Mouse (Mus musculus) heart, embryonic 15.5 days (tissue): ENCODE measurements at regions not wholly inside any gene's neighbourhood (a gene's known extent, or its start where the extent isn't known, plus 50 kb on each side); places are given as distances from the start of the nearest gene placed in this dataset.

Source experiments
- ATAC-seq: fragments of 200-750 bp; cut with Nextera tagmentation; replicated peaks from 2 replicates; pipeline ENCODE4 v1.8.0; 2017; ENCODE audit warnings: low read depth, moderate TSS enrichment; ENCODE audit not compliant: insufficient number of reproducible peaks, insufficient read depth, low FRiP score
- H3K27ac ChIP-seq: fragments of 300-500 bp; sonication (generic); 2 replicates; pipeline ENCODE4 v1.5.1; 2015; ENCODE audit warnings: mild to moderate bottlenecking, inconsistent platforms
- H3K27me3 ChIP-seq: fragments of 300-500 bp; sonication (generic); 2 replicates; pipeline ENCODE4 v1.6.1; 2015; ENCODE audit warnings: inconsistent platforms
- H3K36me3 ChIP-seq: fragments of 300-500 bp; sonication (generic); 2 replicates; pipeline ENCODE4 v1.6.1; 2015; ENCODE audit warnings: mild to moderate bottlenecking, inconsistent platforms
- H3K4me1 ChIP-seq: fragments of 300-500 bp; sonication (generic); replicated peaks from 2 replicates; pipeline ENCODE4 v1.6.1; 2015; ENCODE audit warnings: inconsistent platforms
- H3K4me2 ChIP-seq: fragments of 300-500 bp; sonication (generic); 2 replicates; pipeline ENCODE4 v1.6.1; 2015; ENCODE audit warnings: inconsistent platforms, mild to moderate bottlenecking, moderate library complexity
- H3K4me3 ChIP-seq: fragments of 300-500 bp; sonication (generic); 2 replicates; pipeline ENCODE4 v1.5.1; 2015; ENCODE audit warnings: mild to moderate bottlenecking, inconsistent platforms
- H3K9ac ChIP-seq: fragments of 300-500 bp; sonication (generic); 2 replicates; pipeline ENCODE4 v1.6.1; 2015; ENCODE audit warnings: mild to moderate bottlenecking, inconsistent platforms
- H3K9me3 ChIP-seq: fragments of 300-500 bp; sonication (generic); replicated peaks from 2 replicates; pipeline ENCODE4 v1.6.1; 2016; ENCODE audit warnings: inconsistent platforms
- WGBS: fragments of 180-500 bp; shearing (Covaris S2); methylation state at CpG from one replicate; pipeline ENCODE4 v1.1.7; 2015; ENCODE audit warnings: mixed read lengths; 5-methylcytosine and 5-hydroxymethylcytosine counted together

DNA sequence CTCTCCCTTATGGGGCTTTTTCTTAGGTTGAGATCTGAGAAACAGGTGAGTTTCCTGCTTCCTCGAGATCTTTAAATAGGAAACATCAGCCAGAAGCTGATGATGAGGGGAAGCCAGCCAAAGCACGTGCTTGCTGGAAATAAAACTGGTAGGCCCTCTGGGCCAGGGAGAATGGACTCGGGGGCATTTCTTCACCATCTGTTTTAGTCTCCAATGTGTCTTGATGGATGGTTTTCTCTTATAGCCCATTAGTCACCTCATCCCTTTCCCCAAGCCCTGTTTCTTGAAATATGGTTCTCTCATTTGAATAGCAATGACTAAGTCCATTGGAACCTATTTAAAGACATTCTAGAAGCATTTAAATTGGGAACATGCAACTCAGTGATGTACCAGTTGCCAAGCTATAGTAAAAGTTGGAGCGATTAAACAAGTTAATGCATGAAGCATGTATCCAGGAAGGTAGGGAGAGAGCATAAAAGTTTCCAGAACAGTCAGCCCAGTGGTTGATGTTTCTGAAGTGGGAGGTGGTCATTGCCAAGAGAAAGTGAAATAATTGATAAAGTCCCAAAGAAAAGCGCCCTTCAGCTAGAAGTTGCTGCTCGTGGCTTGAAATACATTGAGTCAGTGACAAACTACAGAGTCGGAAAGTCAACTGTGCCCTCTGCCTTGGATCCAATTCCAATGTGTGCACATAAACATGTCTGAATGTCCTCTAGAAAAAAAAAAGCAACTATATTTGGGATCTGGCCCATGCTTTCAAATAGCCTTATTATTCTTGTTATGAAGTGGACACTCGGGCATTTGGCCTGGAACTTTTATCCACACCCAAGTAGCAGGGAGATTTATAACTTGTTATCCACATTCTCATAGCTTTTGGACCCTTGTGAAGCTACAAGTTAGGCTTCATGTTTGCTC, 589.8 kb downstream of the Ebf1 start:
- WGBS, result 71% methylated on average over 8 of the region's 8 CpGs
- Histone ChIP-seq H3K36me3 (no peaks in the 10 kb centered on the region), H3K4me2 (no peak overlapping the region), H3K4me3 (no peak overlapping the region), H3K27me3 (no peaks in the 10 kb centered on the region), H3K9me3 (no peaks in the 10 kb centered on the region), H3K27ac (no peak overlapping the region), H3K4me1 (no peaks in the 10 kb centered on the region), H3K9ac (no peak overlapping the region)
- no peak for ATAC-seq

DNA sequence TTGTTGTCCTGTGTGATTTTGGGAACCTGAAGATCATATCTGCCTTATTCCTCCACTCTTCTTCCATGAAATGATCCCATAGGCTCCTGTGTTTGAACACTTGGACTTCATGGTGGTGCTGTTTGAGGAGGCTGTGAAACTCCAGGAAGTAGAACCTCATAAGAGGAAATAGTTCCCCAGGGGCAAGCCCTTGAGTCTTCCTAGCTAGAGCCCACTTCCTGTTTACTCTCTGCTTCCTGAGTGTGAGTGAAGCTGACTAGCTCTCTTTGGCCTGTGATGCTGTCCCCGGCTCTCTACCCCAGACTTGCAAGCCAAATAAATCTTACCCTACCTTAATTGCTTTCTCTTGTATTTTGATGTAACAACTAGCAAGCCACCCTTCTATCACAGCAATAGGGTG, 597.0 kb downstream of the Ebf1 start:
- Histone ChIP-seq H3K27me3 (no peaks in the 10 kb centered on the region), H3K36me3 (no peaks in the 10 kb centered on the region), H3K9ac (no peak overlapping the region), H3K9me3 (no peaks in the 10 kb centered on the region), H3K4me3 (no peak overlapping the region), H3K4me2 (no peak overlapping the region), H3K4me1 (no peaks in the 10 kb centered on the region), H3K27ac (no peak overlapping the region)
- no peak for ATAC-seq
- WGBS, result 54% methylated on average over 1 of the region's 1 CpGs

DNA sequence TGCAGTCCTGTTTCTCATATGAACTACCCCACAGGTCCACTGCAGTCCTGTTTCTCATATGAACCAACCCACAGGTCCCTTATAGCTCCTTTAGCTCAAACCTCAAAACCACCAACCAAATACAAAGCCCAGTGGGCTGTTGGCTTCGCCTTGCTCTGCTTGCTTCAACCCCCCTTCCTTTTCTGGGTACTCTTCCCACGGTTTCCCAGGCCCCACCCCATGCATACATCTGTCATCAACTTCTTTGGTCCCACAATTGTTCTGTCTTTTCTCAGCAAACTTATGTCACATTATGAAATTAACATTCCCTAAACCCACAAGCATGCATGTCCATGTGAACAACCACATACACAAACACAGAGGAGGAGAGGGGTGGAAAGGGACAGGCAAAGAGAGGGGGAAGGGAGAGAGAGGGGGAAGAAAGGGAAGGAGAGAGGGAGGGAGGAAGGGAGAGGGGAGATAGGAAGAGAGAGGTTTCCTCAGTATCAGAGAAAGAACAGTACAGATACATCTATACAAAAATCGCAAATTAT, 599.9 kb downstream of the Ebf1 start:
- WGBS, result 60% methylated on average over 3 of the region's 3 CpGs
- H3K36me3 ChIP-seq, result no peaks in the 10 kb centered on the region
- no peaks in the 10 kb centered on the region for H3K9me3 ChIP-seq
- no peak overlapping the region for H3K27ac ChIP-seq
- no peak for ATAC-seq
- H3K4me1 ChIP-seq, result no peaks in the 10 kb centered on the region
- no peak overlapping the region for H3K4me2 ChIP-seq
- H3K4me3 ChIP-seq, result no peak overlapping the region
- H3K27me3 ChIP-seq, result no peaks in the 10 kb centered on the region
- no peak overlapping the region for H3K9ac ChIP-seq

DNA sequence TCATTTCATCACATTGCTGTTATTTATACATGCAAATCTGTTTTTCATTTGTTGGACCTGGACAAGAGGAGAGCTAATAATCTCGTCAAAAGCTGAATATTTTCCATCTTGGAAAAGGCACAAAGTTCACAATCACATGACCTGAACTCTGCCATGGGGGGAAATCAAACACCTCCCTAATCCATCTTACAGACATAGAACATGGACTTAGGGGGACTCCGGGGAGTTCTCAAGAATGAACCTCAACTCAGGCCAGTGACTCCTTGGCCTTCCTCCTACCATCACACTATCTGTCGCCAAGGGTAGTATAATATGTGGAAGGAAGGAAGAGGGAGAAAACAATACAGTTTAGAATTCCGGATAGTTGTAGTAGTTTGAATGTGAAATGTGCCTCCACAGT, 602.1 kb downstream of the Ebf1 start:
- 70% methylated on average over 4 of the region's 4 CpGs for WGBS
- Histone ChIP-seq H3K27me3 (no peaks in the 10 kb centered on the region), H3K4me3 (no peak overlapping the region), H3K36me3 (no peaks in the 10 kb centered on the region), H3K9me3 (no peaks in the 10 kb centered on the region), H3K9ac (no peak overlapping the region), H3K4me1 (no peaks in the 10 kb centered on the region), H3K4me2 (no peak overlapping the region), H3K27ac (no peak overlapping the region)
- ATAC-seq, result no peak

DNA sequence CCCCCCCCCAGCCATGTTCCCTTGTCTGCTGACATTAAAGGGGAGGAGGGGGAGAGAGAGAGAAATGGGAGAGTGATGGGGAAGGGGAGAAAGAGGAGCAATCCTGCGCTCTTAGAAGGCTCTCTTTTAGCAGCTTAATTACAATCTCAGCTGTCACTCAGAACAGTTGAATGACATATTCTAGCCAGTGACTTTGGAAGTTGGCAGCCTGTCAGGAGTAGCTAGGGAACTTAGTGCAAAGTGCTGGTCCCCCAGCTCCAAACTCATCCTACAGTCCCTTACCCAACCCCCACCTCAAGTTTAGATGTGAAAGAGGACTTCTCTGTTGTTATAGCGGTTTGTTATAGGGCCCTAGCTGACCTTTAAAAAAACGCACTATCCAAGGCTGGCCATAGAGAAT, 604.9 kb downstream of the Ebf1 start:
- Histone ChIP-seq H3K9ac (no peak overlapping the region), H3K4me2 (no peak overlapping the region), H3K27ac (no peak overlapping the region), H3K9me3 (no peaks in the 10 kb centered on the region), H3K36me3 (no peaks in the 10 kb centered on the region), H3K4me1 (no peaks in the 10 kb centered on the region), H3K4me3 (no peak overlapping the region), H3K27me3 (no peaks in the 10 kb centered on the region)
- WGBS, result 77% methylated on average over 3 of the region's 3 CpGs
- no peak for ATAC-seq

DNA sequence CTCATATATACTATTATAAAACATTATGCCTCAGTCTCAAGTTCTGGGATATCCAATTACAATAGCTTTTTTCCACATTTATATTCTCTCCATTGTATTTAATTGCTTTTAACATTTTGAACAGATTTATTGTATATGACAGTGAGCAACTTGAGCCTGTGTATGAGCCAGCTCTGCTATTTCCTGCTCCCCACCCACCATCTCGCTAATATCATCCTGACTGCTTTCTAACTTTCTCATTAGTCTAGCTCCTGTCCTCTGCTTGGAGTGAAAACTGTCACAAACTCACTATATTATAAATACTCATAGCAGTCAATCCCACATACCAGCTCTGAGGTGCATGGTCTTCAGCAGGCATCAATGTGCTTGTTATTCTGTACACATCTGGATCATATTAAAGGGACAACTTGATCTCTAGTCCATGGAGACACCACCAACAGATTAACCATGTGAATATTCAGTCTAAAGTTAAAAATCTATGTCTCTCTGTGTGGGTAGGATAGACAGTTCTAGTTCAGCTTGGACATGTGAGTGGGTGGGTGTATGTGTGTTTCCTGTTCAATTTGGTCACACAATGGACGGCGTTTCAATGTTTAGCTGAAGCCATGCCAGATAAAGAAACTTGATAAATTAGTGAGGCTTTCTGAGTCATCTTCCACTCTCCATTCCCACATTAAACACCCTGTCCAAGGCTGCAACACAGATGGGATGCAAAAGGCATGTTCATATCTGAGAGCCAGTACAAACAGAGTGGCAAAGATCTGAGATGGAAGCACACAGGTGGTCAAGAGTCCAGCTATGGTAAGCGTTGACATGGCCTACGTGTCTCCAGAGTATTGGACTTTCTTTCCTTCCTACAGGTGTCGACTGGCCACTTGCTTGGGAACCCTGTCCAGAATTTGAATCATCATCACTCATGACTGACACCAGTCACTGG, 616.1 kb upstream of the Clint1 start:
- Histone ChIP-seq H3K4me1 (no peaks in the 10 kb centered on the region), H3K27ac (no peak overlapping the region), H3K9ac (no peak overlapping the region), H3K36me3 (no peaks in the 10 kb centered on the region), H3K9me3 (no peaks in the 10 kb centered on the region), H3K4me3 (no peak overlapping the region), H3K27me3 (no peaks in the 10 kb centered on the region), H3K4me2 (no peak overlapping the region)
- no peak for ATAC-seq
- 69% methylated on average over 6 of the region's 6 CpGs for WGBS

DNA sequence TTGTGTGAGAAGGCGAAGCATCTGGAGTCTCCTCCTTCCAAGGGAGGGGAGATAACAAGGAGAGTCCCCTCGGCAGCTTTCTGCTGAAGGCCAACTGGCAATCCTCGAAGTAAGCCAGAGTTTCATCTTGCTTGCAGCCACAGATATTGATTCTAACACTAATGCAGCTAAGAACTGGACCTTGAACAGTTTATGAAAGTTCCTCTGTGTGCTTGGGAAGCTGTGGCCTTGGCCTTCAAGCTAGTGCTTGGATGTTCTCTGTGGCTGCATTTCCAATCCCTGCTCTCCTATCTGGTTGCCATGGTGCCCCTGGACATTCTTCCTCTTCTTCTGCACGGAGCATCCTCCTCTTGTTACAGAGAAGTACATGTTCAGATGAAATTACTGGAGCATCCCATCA, 614.8 kb upstream of the Clint1 start:
- no peak for ATAC-seq
- no peaks in the 10 kb centered on the region for H3K27me3 ChIP-seq
- H3K4me3 ChIP-seq, result no peak overlapping the region
- no peak overlapping the region for H3K4me2 ChIP-seq
- no peak overlapping the region for H3K27ac ChIP-seq
- H3K36me3 ChIP-seq, result no peaks in the 10 kb centered on the region
- no peaks in the 10 kb centered on the region for H3K4me1 ChIP-seq
- no peak overlapping the region for H3K9ac ChIP-seq
- no peaks in the 10 kb centered on the region for H3K9me3 ChIP-seq
- WGBS, result 41% methylated on average over 4 of the region's 4 CpGs

DNA sequence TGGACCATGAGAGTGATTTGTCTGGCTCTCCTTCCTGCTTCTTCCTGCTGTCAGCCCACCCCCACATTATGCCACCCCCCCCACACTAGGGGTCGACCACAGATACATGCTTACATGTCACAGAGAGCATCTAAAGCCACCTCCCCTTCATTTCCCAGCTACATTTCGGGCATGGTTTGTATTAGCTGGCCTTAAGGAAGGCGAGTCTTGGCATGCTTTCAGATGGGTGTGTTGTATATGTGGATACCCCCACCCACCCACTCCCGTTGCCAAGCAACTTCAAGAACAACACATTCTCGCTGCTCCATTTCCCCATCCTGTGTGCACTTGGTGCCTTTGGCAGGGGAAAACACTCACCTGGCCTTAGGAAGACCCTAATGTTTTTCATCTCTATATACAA, 612.8 kb upstream of the Clint1 start:
- no peaks in the 10 kb centered on the region for H3K9me3 ChIP-seq
- no peaks in the 10 kb centered on the region for H3K36me3 ChIP-seq
- no peaks in the 10 kb centered on the region for H3K4me1 ChIP-seq
- no peak overlapping the region for H3K4me3 ChIP-seq
- no peaks in the 10 kb centered on the region for H3K27me3 ChIP-seq
- no peak overlapping the region for H3K4me2 ChIP-seq
- 0 out of 2 replicates have a peak, but pooled peaks have one; percentile 22 for ATAC-seq
- H3K9ac ChIP-seq, result no peak overlapping the region
- 50% methylated on average over 5 of the region's 5 CpGs for WGBS
- no peak overlapping the region for H3K27ac ChIP-seq

DNA sequence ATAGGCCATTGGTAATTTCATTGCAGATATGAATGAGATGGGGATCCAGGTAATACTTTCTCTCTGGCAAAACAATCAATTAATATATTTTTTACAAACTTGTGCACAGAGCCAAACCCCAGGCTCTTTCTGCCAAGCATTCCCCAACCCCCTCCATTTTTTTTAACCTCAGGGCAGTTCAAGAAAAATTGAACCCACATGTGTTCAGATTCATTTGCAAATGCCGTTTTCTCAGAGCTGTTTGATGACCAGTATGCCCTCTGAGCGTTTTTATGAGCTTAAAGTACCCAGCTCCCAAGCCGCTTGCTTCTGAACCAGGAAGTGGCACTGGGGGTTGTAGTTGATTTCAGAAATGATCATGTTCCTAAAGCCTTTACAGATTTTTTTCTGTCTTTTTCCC, 611.4 kb upstream of the Clint1 start:
- H3K27me3 ChIP-seq, result no peaks in the 10 kb centered on the region
- no peak for ATAC-seq
- no peak overlapping the region for H3K9ac ChIP-seq
- no peaks in the 10 kb centered on the region for H3K36me3 ChIP-seq
- no peaks in the 10 kb centered on the region for H3K9me3 ChIP-seq
- no peak overlapping the region for H3K27ac ChIP-seq
- no peak overlapping the region for H3K4me3 ChIP-seq
- no peak overlapping the region for H3K4me2 ChIP-seq
- H3K4me1 ChIP-seq, result no peaks in the 10 kb centered on the region
- 74% methylated on average over 3 of the region's 3 CpGs for WGBS

DNA sequence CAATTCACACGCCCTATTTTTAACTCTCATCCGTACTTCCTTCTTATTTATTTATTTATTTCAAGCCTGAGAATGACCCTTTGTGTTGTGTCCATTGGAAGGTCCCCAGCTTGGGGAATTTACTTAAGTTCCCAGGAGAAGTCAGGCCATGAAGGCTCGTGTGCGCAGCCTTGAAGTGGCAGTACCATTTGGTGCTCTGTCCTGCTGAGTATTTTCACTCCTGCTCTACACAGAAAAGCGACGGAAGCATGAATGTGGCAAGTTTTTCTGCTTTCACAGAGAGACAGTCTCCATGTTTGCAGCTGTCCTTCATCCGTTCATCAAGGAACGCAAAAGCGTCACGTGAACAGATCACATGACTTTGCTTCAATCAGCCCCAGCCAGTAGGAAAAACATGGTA, 610.2 kb upstream of the Clint1 start:
- no peak overlapping the region for H3K4me2 ChIP-seq
- no peak for ATAC-seq
- H3K4me1 ChIP-seq, result no peaks in the 10 kb centered on the region
- WGBS, result 72% methylated on average over 10 of the region's 10 CpGs
- no peaks in the 10 kb centered on the region for H3K36me3 ChIP-seq
- H3K27ac ChIP-seq, result no peak overlapping the region
- no peaks in the 10 kb centered on the region for H3K27me3 ChIP-seq
- H3K9ac ChIP-seq, result no peak overlapping the region
- H3K9me3 ChIP-seq, result no peaks in the 10 kb centered on the region
- no peak overlapping the region for H3K4me3 ChIP-seq

DNA sequence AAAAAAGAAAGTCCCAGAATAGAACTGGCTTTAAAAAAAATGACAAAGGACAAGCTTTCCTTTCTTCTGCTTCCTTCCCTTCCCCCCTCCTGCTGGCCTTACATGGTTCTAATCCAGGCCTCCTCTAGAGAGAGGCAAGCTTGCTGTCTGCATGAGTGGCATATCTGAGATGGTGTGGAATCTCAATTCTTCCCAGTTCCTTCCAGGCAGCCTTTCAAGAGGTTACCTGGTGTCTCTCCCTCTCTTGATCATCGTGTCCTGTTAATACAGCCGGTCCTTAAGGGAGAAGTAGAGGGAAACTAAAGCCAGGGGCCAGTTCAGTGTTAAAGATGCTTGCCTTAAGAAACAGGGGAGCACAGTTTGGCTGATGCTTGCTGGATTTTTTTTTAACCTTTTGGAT, 607.1 kb upstream of the Clint1 start:
- H3K4me2 ChIP-seq, result no peak overlapping the region
- no peak overlapping the region for H3K4me3 ChIP-seq
- H3K4me1 ChIP-seq, result no peaks in the 10 kb centered on the region
- no peaks in the 10 kb centered on the region for H3K36me3 ChIP-seq
- H3K9ac ChIP-seq, result no peak overlapping the region
- H3K9me3 ChIP-seq, result no peaks in the 10 kb centered on the region
- 77% methylated on average over 2 of the region's 2 CpGs for WGBS
- no peak for ATAC-seq
- H3K27me3 ChIP-seq, result no peaks in the 10 kb centered on the region
- no peak overlapping the region for H3K27ac ChIP-seq
